Mouse (Mus musculus) ovary, adult 18-20 months (tissue): ENCODE data around the gene Zdhhc14.
"Not testable (repeated sequence)": the region's sequence is repeated elsewhere in the genome, so short reads cannot be mapped to it uniquely, and the experiment has no call there.

Experiments used
- DNase-seq: peaks from one replicate; pipeline ENCODE4 v3.0.0; 2022; ENCODE audit warnings: low spot score, mixed read lengths

Zdhhc14 gene

DNA sequence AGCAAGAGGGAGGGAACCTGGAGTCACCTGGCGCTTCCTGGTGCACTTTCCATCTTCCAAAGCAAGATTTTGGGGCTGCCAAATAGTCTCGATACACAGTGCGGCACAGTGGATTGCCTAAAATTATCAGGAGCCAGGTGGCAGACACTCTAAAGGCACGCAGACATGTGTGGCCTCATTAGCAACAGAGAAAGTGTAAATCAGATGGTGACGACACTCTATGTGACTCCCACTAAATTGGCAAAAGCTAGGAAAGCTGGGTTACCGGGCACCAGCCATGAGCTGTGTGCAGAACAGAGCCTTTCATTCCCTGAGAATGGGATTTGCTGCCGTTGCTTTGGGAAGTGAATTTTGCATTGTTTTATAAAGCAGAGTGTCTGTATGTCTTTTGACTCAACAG is 115.0 kb downstream of the Zdhhc14 start:
- DNase-seq = no peak

- DNase-seq = no peak
These were observed 117.7 kb downstream of the Zdhhc14 start for GRCm38 (mm10) chr17:5609875-5610552.

- DNase-seq = no peak
These were observed 119.9 kb downstream of the Zdhhc14 start for GRCm38 (mm10) chr17:5612236-5612635.

DNA sequence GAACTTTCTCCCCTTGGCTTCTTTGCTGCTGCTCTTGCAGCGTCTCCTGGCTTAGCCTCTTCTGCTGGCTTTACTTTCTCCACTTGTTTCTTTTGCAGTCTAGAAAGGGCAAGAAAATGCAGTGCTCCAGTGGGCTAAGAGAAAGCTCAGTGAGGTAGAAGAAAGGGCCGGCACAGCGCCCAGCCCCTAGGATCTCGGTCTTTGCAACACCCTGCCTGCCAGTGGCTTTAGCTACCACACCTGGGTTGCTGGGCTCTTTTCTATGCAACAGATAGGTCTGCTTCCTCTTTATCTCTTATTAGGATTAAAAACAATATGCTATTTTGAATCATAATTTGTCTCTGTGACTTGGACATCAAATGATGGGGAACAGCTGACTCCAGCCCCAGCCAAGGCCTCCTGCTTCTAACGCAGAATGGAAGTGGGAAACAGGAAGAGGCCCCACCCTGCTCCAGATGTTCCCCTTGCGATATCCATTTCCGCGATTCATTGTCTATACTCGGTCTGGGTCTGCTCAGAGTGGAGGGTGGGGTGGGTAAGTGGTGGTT is 122.5 kb downstream of the Zdhhc14 start:
- no peak for DNase-seq

GRCm38 (mm10) chr17:5621626-5622591 is 129.6 kb downstream of the Zdhhc14 start:
- no peak for DNase-seq

DNA sequence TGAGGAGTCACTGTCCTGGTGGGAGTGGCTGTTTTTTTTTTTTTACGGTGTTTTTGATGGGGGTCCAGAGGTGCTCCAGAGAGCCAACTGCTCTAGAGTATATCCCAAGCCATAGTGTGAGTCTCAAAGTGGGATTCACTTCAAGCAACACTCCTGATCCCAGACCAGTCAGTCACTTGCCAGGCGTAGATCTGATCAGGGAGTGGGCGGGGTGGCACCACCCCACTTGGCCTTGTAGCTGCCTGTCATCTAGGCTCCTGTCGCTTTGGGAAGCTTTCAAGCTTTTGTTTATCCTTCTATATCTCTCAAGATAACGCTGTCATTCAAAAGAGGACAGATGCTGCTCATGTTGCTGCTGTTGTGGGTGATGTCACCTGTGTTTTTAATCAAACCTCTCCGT is 130.4 kb downstream of the Zdhhc14 start:
- DNase-seq = no peak

DNA sequence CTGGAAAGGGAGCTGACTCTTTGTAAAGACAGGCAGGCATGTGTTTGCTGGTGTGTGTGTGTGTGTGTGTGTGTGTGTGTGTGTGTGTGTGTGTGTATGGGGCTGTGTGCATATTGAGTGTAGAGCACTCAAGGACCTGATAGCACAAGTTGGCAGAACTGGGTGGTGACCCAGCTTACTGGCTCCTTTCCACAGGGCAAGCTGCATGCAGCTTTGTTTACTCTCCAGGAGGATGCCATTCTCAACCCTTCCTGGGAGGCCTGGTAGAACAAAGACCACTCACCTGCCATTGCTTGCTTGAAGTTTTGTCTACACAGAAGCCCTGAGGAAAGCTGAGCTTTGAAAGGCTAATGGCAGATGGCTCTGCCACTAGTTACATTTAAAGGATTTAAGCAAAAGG is 130.8 kb downstream of the Zdhhc14 start:
- peak; percentile 16 for DNase-seq

DNA sequence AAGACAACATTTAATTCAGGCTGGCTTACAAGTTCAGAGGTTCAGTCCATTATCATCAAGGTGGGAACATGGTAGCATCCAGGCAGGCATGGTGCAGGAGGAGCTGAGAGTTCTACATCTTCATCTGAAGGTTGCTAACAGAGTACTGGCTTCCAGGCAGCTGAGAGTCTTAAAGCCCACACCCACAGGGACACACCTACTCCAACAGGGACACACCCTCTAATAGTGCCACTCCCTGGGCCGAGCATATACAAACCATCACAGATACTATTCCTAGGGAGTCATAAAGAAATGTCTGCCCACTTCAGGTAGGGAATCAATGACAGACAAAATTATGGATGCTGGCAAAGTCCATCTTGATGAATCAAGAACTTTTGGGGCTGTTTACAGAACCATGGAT is 132.5 kb downstream of the Zdhhc14 start:
- not testable (repeated sequence) for DNase-seq

DNA sequence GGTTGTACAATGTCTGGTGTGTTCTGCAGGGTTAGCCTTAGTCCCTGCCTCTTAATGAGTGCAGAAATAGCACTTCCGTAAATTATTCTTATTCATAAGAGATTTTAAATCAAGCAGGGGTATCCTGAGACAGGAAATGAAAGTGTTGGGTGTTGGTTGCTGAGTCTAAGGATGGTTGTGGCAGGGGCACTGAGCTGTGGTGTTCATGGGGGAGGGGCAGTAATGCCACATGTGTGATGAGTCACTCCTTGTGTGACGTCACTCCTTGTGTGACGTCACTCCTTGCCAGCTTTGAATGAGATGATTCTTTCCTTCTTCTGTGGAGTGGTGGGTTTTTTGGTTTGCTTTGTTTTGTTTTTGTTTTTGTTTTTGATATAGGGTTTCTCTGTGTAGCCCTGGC is 134.0 kb downstream of the Zdhhc14 start:
- DNase-seq = no peak

- no peak for DNase-seq
These were observed 135.3 kb downstream of the Zdhhc14 start for GRCm38 (mm10) chr17:5627664-5628063.

- DNase-seq = no peak
These were observed 137.3 kb downstream of the Zdhhc14 start for GRCm38 (mm10) chr17:5629651-5630050.

GRCm38 (mm10) chr17:5635254-5635653 is 142.9 kb downstream of the Zdhhc14 start:
- no peak for DNase-seq

DNA sequence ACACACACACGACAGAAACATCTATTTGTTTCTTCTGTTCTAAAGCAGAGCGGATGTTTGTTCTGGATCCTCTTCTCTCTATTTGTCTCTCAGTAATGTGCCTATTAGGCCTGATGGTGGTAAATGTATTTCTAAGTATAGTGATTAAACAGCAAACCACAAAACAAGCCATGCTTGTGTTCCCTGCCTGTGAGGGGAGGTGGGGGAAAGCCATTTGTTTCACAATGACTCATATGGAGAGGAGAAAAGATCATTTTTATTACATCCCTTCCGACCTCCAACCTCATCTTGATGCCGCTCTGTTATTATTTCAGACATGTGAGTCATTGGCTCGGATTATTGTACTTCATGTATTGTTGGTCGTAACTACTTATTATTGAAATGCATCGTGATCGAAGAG is 149.1 kb downstream of the Zdhhc14 start:
- no peak for DNase-seq

- no peak for DNase-seq
These were observed 150.8 kb downstream of the Zdhhc14 start for GRCm38 (mm10) chr17:5642918-5643721.

- no peak for DNase-seq
These were observed 157.8 kb downstream of the Zdhhc14 start for GRCm38 (mm10) chr17:5650124-5650523.

- DNase-seq = no peak
These were observed 158.3 kb downstream of the Zdhhc14 start for GRCm38 (mm10) chr17:5650642-5651041.

DNA sequence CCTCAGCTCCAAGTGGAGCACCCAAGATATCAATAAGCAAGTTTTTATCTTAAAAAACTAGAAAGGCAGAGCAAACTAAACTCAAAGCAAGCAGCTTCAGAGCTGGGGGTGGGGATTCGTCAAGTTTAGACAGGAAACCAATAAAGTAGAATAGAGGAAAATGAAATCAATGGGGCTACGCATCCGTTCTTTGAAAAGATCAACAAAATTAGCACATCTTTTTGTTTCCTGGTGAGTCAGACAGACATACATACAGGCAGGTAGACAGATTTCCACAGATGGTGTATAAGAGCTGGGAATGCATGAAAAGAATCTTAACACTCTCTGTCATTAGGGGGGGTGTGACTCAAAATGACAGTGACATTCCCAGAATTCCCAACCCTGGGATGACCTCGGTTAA is 159.2 kb downstream of the Zdhhc14 start:
- DNase-seq = no peak

DNA sequence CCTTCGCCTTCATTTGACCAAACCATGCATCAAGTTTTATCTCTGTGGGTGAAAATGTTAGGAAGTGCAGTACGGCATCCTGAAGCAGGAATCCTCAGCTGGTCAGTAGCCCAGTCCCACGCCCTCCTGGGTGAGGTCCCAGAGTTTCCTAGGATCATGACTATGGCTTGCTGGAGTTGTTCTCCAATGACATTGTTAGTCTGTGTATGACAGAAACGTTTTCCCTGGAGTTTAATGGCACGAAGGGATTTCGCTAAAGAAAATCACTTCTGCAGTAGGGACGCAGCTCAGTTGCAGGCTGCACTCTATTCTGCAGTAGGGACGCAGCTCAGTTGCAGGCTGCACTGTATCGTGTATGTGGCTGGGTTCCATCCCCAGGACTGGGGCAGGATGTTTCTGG is 161.6 kb downstream of the Zdhhc14 start:
- DNase-seq = no peak

DNA sequence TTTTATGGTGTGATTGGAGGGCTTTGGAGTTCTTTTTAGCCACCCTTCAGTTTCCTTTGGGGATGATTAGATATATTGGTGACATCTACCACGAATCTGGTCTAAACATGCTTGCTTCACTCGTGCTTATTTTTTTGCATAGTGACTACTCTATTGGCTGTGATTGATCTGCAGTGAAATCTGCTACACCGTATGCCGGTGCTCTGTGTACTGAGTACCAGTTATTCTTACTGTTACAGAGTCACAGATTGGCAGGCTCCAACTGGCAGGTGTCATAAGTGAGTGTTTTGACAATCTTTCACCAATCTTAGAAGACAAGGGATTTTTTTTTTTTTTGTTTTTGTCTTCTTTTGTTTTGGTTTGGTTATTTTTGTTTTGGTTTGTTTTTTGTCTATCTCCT is 163.2 kb downstream of the Zdhhc14 start:
- no peak for DNase-seq

DNA sequence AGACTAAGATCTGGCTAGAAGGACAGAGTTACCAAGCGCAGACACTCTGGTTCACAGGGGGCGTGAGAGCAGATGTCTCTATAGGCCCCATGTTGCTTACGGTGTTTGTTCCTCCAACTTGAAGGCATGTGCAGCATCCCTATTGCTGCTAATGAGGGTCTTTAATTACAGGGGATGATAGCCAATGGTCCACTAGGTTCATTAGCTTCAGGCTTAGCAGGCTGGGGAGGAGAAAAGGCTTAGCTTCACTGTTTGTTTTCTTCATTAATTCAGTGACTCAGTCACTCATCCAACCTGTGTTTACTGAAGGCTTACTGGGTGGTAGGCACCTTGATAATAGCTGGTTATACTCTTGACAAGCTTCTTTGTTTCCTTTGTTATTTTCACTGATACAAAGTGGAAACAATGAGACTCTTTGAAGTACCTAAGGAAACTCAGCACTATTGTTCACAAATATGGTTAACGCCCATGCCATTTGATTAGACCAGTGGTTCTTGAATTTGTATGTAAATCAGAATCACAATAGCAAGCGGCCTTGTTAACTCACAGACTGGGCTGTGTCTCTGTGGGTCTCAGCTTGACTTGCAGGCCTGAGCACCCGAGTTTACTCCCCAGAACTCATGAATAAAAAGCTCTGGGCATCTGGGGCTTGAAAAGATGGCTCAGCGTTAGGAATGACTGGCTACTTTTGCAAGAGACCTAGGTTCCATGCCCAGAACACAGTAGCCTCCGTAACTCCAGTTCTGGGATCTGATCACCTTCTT is 168.1 kb downstream of the Zdhhc14 start:
- DNase-seq = no peak

GRCm38 (mm10) chr17:5666652-5667051 is 174.3 kb downstream of the Zdhhc14 start:
- no peak for DNase-seq
